Mouse (Mus musculus) erythroid progenitor cell, adult 5-6 weeks (primary cell): ENCODE results near the gene Sh3pxd2a. TPM values are rescaled to one million over a fixed set of nuclear protein-coding genes. Genes with fewer than 3 reads are reported as not detected.

Source experiments
- ATAC-seq: replicated peaks from 2 replicates; pipeline ENCODE4 v1.8.0; 2016; ENCODE audit warnings: moderate number of reproducible peaks, mild to moderate bottlenecking, moderate TSS enrichment, inconsistent platforms; ENCODE audit not compliant: poor library complexity, low FRiP score, severe bottlenecking
- total RNA-seq, 2 experiments: library from RNA; stranded (forward) in 1 of 2; stranded (reverse) in 1 of 2; fragments of 150-400 nt in 1 of 2; fragments of 186-747, 209-891 nt in 1 of 2; gene quantifications; 2 replicates each; pipeline versions ENCODE4 v1.2.3 to v1.2.4; 2015 to 2017; ENCODE audit warnings: low replicate concordance in 2 of 2

The Sh3pxd2a gene
- total RNA-seq, 2 experiments from 2014 or later: 1.1 to 6.3 TPM

DNA sequence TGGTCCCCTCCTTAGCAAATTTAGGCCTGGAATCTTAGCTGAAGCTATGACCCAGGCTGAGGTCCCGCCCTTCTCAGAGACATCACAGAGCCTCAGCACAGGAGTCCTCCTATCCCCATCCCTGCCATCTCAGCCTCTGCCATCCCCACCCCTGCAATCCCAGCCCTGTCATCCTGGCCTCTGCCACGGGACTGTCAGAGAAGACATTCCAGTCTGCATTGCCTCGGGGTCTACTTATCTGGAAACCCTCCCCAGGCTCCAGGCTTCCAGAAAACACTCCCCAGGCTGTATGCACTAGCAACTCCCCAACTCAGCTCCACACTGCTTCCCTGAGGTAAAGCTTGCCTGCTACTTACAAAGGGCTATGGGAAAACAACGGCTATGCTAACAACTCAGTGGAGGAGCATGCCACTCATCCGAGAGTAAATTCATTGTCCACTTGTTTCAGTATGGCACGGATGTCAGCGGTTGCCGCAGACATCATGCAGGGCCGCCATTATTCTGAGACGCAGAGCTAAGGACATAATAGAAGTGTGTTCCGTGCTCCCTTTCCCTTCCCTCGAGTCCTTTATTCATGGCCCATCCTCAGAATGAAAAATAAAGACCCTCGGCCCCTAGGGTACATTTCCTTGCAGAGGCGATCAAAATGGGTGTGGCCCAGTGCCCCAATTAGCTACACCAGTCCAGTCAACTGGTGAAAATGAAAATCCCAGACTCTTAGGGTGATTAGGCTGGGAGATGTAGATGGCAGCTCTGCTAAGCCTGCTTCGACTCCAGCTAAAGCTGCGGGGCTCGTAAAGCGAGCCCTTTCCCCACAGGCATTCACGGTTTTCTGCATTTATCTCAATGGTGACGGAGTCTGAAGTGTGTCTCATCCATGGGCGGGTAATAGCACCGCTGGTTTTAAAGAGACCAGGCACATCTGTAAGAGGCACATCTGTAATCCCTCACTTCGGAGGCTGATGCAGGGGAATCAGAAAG, 29.1 kb upstream of the Sh3pxd2a start:
- ATAC-seq: no peak

- no peak for ATAC-seq
Observed at GRCm38 (mm10) chr19:47492422-47492821, 28.2 kb upstream of the Sh3pxd2a start.

DNA sequence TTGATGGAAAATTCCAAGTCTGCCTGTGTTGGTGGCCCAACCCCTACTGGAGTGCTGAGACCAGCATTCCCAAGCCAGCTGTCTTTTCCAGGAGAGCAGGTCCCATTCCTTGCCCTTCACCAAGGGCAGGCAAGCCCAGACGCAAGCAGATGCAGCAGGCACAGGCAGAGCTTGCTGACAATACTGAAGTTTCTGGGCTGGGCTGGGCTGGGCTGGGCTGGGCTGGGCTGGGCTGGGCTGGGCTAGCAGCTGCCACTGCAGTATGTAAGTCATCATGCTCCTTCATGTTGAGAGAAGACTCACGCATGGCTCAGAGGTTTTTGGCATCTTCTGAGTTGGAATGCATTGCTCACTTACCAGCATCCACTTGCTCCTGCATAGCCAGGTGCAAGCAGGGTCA, 27.7 kb upstream of the Sh3pxd2a start:
- ATAC-seq: no peak

DNA sequence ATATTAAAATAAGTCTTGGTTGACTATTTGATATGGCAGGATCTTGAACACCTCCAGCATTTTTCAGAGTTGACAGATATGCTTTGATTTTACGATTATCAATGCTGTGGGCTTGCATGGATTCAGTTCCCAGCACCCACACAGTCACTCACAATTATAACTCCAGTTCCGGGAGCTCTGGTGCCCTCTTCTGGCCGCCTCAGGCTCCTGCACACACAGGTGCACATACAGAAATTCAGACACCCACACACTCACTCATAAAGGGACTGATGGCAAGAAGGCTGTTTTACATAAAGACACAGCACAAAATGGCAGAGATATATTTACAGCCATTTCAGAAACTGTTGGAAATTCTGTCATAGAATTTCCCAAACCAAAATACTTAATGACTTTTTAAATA, 25.0 kb upstream of the Sh3pxd2a start:
- ATAC-seq: no peak

DNA sequence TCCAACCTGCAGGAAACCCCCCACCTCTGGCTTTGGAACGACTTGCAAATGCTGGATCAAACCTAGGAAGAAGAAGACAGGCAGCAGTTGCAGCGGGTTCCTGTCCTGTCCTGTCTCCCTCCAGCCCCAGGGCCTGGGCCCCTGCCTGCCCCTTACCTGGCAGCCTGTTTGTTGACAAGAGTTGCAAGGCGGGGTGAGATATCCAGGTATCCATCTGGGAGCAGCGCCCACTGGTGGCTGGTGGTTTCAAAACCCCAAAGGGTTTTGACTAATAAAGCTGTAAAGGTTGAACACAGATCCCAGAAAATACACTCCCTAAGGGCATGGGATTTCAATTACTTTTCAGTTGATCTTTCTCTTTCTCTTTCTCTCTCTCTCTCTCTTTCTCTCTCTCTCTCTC, 24.0 kb upstream of the Sh3pxd2a start:
- no peak for ATAC-seq

GRCm38 (mm10) chr19:47487572-47487971, 23.4 kb upstream of the Sh3pxd2a start:
- no peak for ATAC-seq

DNA sequence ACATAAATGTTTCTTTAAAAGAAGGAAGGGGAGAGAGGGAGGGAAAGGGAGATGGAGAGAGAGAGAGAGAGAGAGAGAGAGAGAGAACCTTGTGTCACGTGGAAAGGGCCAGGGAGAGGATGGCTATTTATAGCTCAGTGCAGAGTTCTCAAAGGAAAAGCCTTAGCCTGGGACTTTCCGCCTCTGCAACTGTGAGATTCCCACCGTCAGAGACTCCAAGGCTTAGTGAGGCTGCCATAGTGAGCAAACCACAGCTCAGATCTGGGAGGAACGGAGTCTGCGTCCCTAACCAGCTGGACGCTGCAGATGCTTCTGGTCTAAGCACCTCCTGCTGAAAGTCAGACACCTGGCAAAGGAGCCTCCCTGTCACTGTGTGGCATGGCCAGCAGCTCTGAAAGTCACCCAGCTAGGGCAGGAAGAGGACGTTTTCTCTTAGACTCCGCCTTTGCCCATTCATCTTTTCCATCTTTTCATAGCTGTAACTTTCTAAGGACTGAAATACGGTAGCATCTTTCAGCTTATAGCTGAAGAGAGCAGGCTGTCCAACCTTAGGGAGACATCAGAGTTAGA, 21.9 kb upstream of the Sh3pxd2a start:
- ATAC-seq: no peak

GRCm38 (mm10) chr19:47484110-47484509, 19.9 kb upstream of the Sh3pxd2a start:
- ATAC-seq: no peak

- no peak for ATAC-seq
Observed at GRCm38 (mm10) chr19:47483346-47483745, 19.1 kb upstream of the Sh3pxd2a start.

GRCm38 (mm10) chr19:47473453-47473852, 9.3 kb upstream of the Sh3pxd2a start:
- no peak for ATAC-seq

GRCm38 (mm10) chr19:47472881-47473400, 8.7 kb upstream of the Sh3pxd2a start:
- ATAC-seq: no peak

DNA sequence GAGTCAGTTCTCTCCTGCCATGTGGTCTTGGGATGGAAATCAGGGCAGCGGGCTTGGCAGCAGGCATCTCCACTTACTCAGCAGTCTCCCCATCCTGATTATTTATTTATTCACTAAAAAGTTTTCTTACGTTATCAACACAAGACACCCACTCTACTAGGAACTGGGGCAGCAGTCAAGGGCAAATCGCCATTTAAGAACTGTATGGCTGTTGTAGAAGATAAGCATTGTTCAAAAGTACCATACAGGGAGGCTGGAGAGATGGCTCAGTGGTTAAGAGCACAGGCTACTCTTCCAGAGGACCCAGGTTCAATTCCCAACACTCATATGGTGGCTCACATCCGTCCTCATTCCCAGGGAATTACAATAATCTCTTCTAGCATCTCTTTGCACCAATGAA, 7.6 kb upstream of the Sh3pxd2a start:
- no peak for ATAC-seq

DNA sequence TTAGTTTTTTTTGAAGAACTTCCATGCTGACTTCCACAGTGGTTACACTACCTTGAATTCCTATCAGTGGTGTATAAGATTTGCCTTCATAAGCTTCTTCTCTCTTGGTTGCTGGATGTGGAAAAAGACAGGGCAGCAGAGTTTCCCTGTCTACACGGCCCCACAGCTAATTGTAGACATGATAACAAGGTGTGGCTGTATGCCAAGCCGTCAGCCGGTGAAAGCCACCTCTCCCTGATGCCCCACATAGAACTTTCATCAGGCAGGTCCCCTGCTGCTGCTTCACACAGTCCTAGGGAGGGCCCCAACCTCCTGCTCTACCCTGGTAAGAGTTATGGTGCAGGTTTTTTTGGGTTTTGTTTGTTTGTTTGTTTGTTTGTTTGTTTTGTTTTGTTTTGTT, 4.5 kb upstream of the Sh3pxd2a start:
- peak; percentile 40; the same call in 1 of the 2 replicates for ATAC-seq

GRCm38 (mm10) chr19:47466775-47467174, 2.6 kb upstream of the Sh3pxd2a start:
- no peak for ATAC-seq

- no peak for ATAC-seq
Observed at GRCm38 (mm10) chr19:47465467-47465866, 1.3 kb upstream of the Sh3pxd2a start.

DNA sequence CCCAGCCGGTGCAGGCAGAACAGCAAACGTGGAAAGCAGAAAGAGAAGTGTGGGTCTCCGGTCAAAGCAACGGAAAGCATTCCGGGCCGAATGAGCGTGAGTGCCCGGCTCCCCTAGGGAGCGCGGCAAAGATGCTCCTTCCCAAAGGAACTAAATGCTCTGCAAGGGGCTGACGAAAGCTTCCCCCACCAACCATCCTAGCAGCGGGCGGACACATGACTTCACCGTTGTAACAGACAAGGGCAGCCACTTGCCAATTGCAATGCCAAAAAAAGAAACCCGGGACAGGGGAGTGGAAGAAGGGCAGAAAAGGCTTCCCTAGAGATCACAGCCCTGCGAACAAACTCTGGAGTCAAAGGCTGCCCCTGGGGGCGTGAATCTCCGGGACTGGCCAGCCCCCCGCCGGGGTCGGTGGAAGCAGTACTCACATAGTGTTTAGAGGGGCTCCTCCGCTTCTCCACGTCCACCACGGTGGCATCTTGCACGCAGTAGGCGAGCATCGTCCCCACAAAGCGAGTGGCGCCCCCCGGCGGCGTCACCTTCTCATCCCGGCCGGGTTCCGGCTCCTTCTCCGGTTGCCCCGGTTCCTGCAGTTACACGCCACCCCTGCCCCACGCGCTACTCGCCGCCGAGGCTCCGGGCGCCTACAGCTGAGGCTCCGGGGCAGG, 431 bp downstream of the Sh3pxd2a start:
- 0 out of 2 replicates have a peak, but pooled peaks have one; percentile 17 for ATAC-seq

DNA sequence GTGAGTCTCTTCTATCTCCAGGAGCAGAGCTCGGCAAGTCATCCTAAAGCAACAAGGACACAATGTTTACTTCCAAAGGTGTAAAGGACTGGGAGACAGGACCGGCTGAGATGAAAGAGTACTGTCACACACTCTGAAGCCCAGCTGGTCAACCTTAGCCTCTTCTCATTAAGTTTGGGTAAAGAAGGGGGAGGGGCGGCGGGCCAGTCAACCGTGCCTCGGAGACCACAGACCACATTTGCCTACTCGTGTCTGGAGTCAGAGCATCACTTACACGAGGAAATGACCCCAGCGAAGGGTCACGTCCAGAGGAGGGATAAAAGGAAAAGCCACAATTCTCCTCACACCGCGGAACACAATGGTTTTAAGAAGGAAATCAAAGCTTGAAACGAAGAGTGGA, 995 bp downstream of the Sh3pxd2a start:
- no peak for ATAC-seq

DNA sequence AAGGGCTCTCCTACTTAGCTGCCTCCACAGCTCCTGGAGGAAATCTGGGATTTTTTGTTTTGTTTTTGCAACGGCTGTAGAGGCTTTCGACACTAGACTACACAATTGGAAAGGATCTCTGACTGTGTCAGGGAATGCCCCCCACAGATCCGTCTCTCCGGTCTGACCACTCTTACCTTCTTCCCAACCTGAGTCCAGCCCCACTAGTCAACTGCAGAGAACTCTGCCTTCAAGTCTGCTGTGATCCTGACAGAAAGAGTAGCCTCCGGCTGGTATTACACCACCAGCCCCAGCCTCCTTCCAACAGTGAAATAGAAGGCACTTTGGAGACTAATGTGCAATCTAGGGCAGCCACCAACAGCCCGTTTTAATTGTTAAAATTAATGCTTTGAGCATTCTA, 1.5 kb downstream of the Sh3pxd2a start:
- no peak for ATAC-seq

DNA sequence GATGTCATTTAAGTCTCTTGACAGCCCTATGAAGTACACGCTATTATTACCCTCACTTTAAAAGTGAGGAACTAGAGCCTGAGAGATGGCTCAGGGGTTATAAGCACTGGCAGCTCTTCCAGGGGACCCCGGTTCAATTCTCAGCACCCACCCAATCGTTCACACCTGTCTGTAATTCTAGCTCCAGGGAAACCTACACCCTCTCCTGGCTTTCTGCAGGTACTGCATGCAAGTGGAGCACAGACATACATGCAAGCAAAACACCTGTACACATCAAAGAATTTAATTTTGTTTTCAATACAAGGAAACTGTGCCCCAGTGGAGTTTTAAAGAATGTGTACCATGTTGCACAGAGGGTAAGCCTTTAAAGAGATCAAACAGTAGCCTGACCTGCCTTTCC, 2.4 kb downstream of the Sh3pxd2a start:
- no peak for ATAC-seq

DNA sequence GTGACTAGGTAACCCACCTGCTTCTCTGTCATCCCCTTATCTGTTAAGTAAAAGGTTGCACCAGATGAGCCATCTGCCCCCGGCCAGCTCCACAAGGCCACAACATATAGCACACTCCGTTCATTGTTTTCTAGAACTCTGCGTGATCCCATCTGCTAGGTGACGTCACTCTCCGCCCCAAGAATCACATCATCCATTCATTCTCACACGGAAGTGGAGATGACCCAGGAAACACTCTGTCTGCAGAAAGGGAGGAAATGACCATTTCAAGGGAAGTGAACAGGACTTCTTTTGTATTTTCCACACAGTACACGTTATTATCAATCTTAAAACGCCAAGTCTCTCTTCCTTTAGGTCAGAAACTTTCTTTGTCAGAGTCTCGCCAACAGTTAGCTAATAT, 2.8 kb downstream of the Sh3pxd2a start:
- no peak for ATAC-seq
